Mouse (Mus musculus) midbrain, embryonic 12.5 days (tissue): Measurements from ENCODE around the gene Camta1. TPM values are rescaled to one million over a fixed set of nuclear protein-coding genes. Genes with fewer than 3 reads are reported as not detected.

Experiments
- ATAC-seq: fragments of 200-750 bp; cut with Nextera tagmentation; 2 replicates; pipeline ENCODE4 v1.8.0; 2017; ENCODE audit warnings: low read depth, moderate TSS enrichment, moderate library complexity; ENCODE audit not compliant: low FRiP score
- H3K27ac ChIP-seq: fragments of 300-500 bp; sonication (generic); replicated peaks from 2 replicates; pipeline ENCODE4 v1.5.1; 2016; ENCODE audit warnings: mild to moderate bottlenecking
- H3K27me3 ChIP-seq: fragments of 300-500 bp; sonication (generic); 2 replicates; pipeline ENCODE4 v1.6.1; 2016; ENCODE audit warnings: mild to moderate bottlenecking
- H3K36me3 ChIP-seq: fragments of 300-500 bp; sonication (generic); 2 replicates; pipeline ENCODE4 v1.6.1; 2016
- H3K4me1 ChIP-seq: fragments of 300-500 bp; sonication (generic); 2 replicates; pipeline ENCODE4 v1.6.1; 2016
- H3K4me2 ChIP-seq: fragments of 300-500 bp; sonication (generic); replicated peaks from 2 replicates; pipeline ENCODE4 v1.6.1; 2016; ENCODE audit warnings: mild to moderate bottlenecking, moderate library complexity
- H3K4me3 ChIP-seq: fragments of 300-500 bp; sonication (generic); 2 replicates; pipeline ENCODE4 v1.5.1; 2016; ENCODE audit warnings: mild to moderate bottlenecking
- H3K9ac ChIP-seq: fragments of 300-500 bp; sonication (generic); replicated peaks from 2 replicates; pipeline ENCODE4 v1.6.1; 2016; ENCODE audit warnings: mild to moderate bottlenecking, moderate library complexity
- H3K9me3 ChIP-seq: fragments of 300-500 bp; sonication (generic); 2 replicates; pipeline ENCODE4 v1.6.1; 2016; ENCODE audit warnings: mild to moderate bottlenecking
- WGBS: fragments of 180-500 bp; shearing (Covaris S2); methylation state at CpG from one replicate; pipeline ENCODE4 v1.1.7; 2016; 5-methylcytosine and 5-hydroxymethylcytosine counted together
- polyA plus RNA-seq: library from polyadenylated mRNA; unstranded; fragments of >200 nt; fragmentation: Nextera tagmentation; extraction: Ambion mirVana; gene quantifications from 2 replicates; pipeline ENCODE4 v1.2.1, GENCODE M21; 2016

Gene Camta1
- polyA plus RNA-seq, 1 experiment from 2014 or later = 135 TPM

GRCm38 (mm10) chr4:150979455-150979854 is 882.2 kb downstream of the Camta1 start:
- no peak for ATAC-seq
- Histone ChIP-seq H3K9me3 (no peaks in the 10 kb centered on the region), H3K4me1 (no peaks in the 10 kb centered on the region), H3K36me3 (no peaks in the 10 kb centered on the region), H3K4me3 (no peak overlapping the region), H3K4me2 (no peak overlapping the region), H3K9ac (no peak overlapping the region), H3K27ac (no peak overlapping the region), H3K27me3 (no peaks in the 10 kb centered on the region)
- WGBS = 86% methylated on average over 9 of the region's 9 CpGs

DNA sequence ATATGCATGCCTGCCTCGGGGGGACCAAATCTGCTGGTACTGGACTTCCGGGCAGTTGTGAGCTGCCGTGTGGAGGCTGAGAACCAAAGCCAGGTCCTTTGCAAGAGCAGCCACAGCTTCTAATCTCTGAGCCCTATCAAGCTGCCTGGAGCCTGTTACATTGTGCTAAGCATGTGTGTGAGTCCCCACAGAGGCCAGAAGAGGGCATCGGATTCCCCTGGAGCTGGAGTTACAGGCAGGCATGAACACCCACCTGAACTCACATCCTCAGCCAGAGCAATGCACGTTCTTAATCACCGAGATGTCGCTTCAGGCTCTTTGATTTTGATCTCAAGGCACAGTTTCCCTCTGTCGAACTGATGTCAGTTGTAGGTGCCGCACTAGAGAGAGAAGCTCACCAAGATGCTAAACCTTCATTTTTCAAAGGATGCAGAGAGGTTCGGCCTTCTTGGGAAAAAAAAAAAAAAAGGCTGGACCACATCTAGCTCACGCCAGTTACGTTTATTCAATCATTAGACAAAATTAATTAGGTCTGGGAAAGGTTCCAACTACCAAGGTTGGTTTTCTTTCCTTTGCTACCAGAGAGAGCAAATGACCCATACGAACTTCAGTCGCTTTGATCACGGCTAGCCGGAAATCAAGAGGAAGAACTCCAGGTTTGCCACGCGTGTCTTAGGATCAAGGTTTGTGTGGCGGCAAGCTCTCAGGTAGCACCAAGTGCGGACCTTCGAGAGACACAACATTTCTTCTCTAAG is 883.3 kb downstream of the Camta1 start:
- 92% methylated on average over 21 of the region's 21 CpGs for WGBS
- H3K4me3 ChIP-seq = no peak overlapping the region
- no peak overlapping the region for H3K27ac ChIP-seq
- no peak overlapping the region for H3K4me2 ChIP-seq
- H3K27me3 ChIP-seq = no peaks in the 10 kb centered on the region
- no peaks in the 10 kb centered on the region for H3K36me3 ChIP-seq
- H3K4me1 ChIP-seq = no peaks in the 10 kb centered on the region
- no peaks in the 10 kb centered on the region for H3K9me3 ChIP-seq
- no peak for ATAC-seq
- no peak overlapping the region for H3K9ac ChIP-seq

GRCm38 (mm10) chr4:150975145-150975544 is 886.5 kb downstream of the Camta1 start:
- no peaks in the 10 kb centered on the region for H3K9me3 ChIP-seq
- no peak overlapping the region for H3K4me3 ChIP-seq
- H3K36me3 ChIP-seq = no peaks in the 10 kb centered on the region
- ATAC-seq = no peak
- no peaks in the 10 kb centered on the region for H3K4me1 ChIP-seq
- 41% methylated on average over 1 of the region's 1 CpGs for WGBS
- no peak overlapping the region for H3K4me2 ChIP-seq
- no peak overlapping the region for H3K27ac ChIP-seq
- no peaks in the 10 kb centered on the region for H3K27me3 ChIP-seq
- H3K9ac ChIP-seq = no peak overlapping the region

DNA sequence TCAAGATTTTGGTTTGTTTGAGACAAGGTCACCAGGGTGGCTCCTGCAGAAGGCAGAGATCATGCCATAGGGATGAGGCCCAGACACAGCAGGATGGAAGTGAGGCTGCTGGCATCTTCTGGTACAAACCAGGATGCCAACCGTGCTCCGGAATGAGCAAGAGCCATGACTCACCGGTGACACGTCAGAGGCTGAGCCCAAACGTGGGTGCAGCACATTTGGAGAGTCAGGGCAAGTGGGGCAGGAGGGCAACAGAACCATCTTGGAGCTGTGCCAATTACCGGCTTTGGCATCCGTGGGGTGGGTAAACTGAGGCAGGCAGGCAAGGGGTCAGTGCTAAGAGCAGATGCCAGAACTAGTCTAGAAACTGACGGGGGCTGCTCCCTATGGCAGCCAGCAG is 888.4 kb downstream of the Camta1 start:
- Histone ChIP-seq H3K27me3 (no peaks in the 10 kb centered on the region), H3K4me1 (no peaks in the 10 kb centered on the region), H3K9ac (no peak overlapping the region), H3K27ac (no peak overlapping the region), H3K9me3 (no peaks in the 10 kb centered on the region), H3K4me2 (no peak overlapping the region), H3K4me3 (no peak overlapping the region), H3K36me3 (no peaks in the 10 kb centered on the region)
- 83% methylated on average over 8 of the region's 8 CpGs for WGBS
- ATAC-seq = no peak

- WGBS = 91% methylated on average over 8 of the region's 8 CpGs
- no peak overlapping the region for H3K4me3 ChIP-seq
- H3K4me2 ChIP-seq = no peak overlapping the region
- H3K9me3 ChIP-seq = no peaks in the 10 kb centered on the region
- ATAC-seq = no peak
- H3K4me1 ChIP-seq = no peaks in the 10 kb centered on the region
- no peak overlapping the region for H3K27ac ChIP-seq
- no peaks in the 10 kb centered on the region for H3K36me3 ChIP-seq
- H3K27me3 ChIP-seq = no peaks in the 10 kb centered on the region
- 0 out of 2 replicates have a peak overlapping the region, but pooled peaks have one; percentile 2 for H3K9ac ChIP-seq
These were observed 892.7 kb downstream of the Camta1 start for GRCm38 (mm10) chr4:150968956-150969355.

GRCm38 (mm10) chr4:150966556-150966955 is 895.1 kb downstream of the Camta1 start:
- Histone ChIP-seq H3K4me2 (no peak overlapping the region), H3K9me3 (no peaks in the 10 kb centered on the region), H3K9ac (no peak overlapping the region), H3K4me1 (no peaks in the 10 kb centered on the region), H3K36me3 (no peaks in the 10 kb centered on the region), H3K27ac (no peak overlapping the region), H3K4me3 (no peak overlapping the region), H3K27me3 (peaks cover 8% of the 10 kb centered on the region; the same call in 1 of the 2 replicates)
- WGBS = 18% methylated on average over 7 of the region's 7 CpGs
- ATAC-seq = no peak

DNA sequence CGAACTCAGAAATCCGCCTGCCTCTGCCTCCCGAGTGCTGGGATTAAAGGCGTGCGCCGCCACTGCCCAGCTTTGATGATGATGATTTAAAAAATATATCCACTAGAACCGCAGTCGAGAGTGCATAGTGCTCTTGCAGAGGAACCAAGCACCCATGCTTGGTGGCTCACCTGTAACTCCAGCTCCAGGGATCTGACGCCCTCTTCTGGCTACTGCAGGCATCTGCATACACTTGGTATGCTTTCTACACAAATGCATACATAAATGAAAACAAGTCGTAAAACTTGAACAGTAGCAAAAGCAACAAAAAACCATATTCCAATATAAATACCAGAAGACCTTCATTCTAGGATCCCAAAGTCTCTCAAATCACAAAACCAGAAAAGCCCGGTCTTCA is 896.1 kb downstream of the Camta1 start:
- ATAC-seq = no peak
- H3K4me3 ChIP-seq = no peak overlapping the region
- H3K4me1 ChIP-seq = no peaks in the 10 kb centered on the region
- no peak overlapping the region for H3K4me2 ChIP-seq
- H3K27ac ChIP-seq = no peak overlapping the region
- peaks cover 8% of the 10 kb centered on the region; the same call in 1 of the 2 replicates for H3K27me3 ChIP-seq
- WGBS = 72% methylated on average over 11 of the region's 11 CpGs
- no peaks in the 10 kb centered on the region for H3K9me3 ChIP-seq
- H3K9ac ChIP-seq = no peak overlapping the region
- no peaks in the 10 kb centered on the region for H3K36me3 ChIP-seq

GRCm38 (mm10) chr4:150964635-150965554 is 896.8 kb downstream of the Camta1 start:
- 14% methylated on average over 25 of the region's 25 CpGs for WGBS
- ATAC-seq = no peak
- H3K4me3 ChIP-seq = no peak overlapping the region
- no peak overlapping the region for H3K27ac ChIP-seq
- no peaks in the 10 kb centered on the region for H3K4me1 ChIP-seq
- no peaks in the 10 kb centered on the region for H3K9me3 ChIP-seq
- H3K4me2 ChIP-seq = peak overlapping the region; percentile 19
- H3K36me3 ChIP-seq = no peaks in the 10 kb centered on the region
- H3K9ac ChIP-seq = no peak overlapping the region
- peaks cover 8% of the 10 kb centered on the region; the same call in 1 of the 2 replicates for H3K27me3 ChIP-seq

GRCm38 (mm10) chr4:150963711-150964110 is 898.0 kb downstream of the Camta1 start:
- no peaks in the 10 kb centered on the region for H3K9me3 ChIP-seq
- H3K9ac ChIP-seq = no peak overlapping the region
- H3K36me3 ChIP-seq = no peaks in the 10 kb centered on the region
- H3K4me3 ChIP-seq = no peak overlapping the region
- WGBS = 54% methylated on average over 2 of the region's 2 CpGs
- no peak for ATAC-seq
- H3K4me1 ChIP-seq = no peaks in the 10 kb centered on the region
- H3K27me3 ChIP-seq = peaks cover 8% of the 10 kb centered on the region; the same call in 1 of the 2 replicates
- no peak overlapping the region for H3K27ac ChIP-seq
- H3K4me2 ChIP-seq = no peak overlapping the region

DNA sequence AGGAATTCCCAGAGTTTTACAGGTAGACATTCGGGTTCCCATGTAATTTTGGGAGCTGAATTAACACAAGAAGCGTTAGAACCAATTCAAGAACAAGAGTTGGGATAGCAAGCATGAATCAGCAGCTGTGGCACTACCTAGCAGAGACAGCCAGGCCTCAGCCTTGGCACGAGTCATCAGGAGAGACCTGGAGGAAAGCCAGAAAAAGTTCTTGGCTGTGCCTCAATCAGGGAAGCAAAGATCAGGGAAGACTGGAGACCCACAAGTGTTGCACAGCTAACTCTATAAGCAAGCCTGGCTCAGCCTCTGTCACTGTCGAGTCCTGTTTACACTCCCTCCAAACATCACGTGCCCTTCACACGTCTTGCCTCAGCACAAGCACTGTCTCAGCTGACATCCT is 899.4 kb downstream of the Camta1 start:
- Histone ChIP-seq H3K27me3 (peaks cover 8% of the 10 kb centered on the region; the same call in 1 of the 2 replicates), H3K4me1 (no peaks in the 10 kb centered on the region), H3K4me3 (no peak overlapping the region), H3K27ac (no peak overlapping the region), H3K4me2 (no peak overlapping the region), H3K9ac (no peak overlapping the region), H3K9me3 (no peaks in the 10 kb centered on the region), H3K36me3 (no peaks in the 10 kb centered on the region)
- ATAC-seq = no peak
- WGBS = 72% methylated on average over 6 of the region's 6 CpGs

GRCm38 (mm10) chr4:150958536-150958935 is 903.1 kb downstream of the Camta1 start:
- Histone ChIP-seq H3K9ac (no peak overlapping the region), H3K4me1 (peaks cover 10% of the 10 kb centered on the region), H3K4me2 (no peak overlapping the region), H3K27me3 (0 out of 2 replicates have a peak, but pooled peaks cover 4% of the 10 kb centered on the region), H3K4me3 (no peak overlapping the region), H3K9me3 (no peaks in the 10 kb centered on the region), H3K36me3 (no peaks in the 10 kb centered on the region), H3K27ac (no peak overlapping the region)
- 79% methylated on average over 7 of the region's 7 CpGs for WGBS
- ATAC-seq = no peak

DNA sequence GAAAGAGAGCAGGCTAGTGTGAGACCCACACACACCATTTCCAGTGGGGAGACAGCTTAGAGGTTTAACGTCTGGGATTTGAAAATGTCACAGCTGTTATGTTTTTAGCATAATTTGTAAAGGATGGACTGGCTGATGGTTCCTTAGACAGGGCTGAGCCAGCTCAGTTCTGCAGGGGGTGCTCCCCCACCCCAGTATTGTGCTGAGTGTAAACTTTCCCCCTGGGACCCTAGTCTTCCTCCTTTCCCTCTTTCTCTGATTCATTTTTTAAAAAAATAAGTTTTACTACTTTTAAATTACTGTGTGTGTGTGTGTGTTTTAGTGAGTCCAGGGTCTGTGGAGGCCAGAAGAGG is 904.6 kb downstream of the Camta1 start:
- Histone ChIP-seq H3K4me1 (peaks cover 10% of the 10 kb centered on the region), H3K9me3 (no peaks in the 10 kb centered on the region), H3K9ac (no peak overlapping the region), H3K27ac (peak overlapping the region; percentile 43; the same call in 1 of the 2 replicates), H3K4me3 (no peak overlapping the region), H3K36me3 (no peaks in the 10 kb centered on the region), H3K4me2 (no peak overlapping the region), H3K27me3 (no peaks in the 10 kb centered on the region)
- 65% methylated on average over 1 of the region's 1 CpGs for WGBS
- peak; percentile 47 for ATAC-seq
